Mouse (Mus musculus) embryonic fibroblast, embryonic 13.5 days (primary cell): ENCODE results near the gene Tln2.

ENCODE experiments used
- CTCF ChIP-seq: IDR thresholded peaks from 2 replicates; pipeline ENCODE4 v1.5.1; 2011; ENCODE audit warnings: mild to moderate bottlenecking, control low read depth, low read length, moderate library complexity, borderline replicate concordance; ENCODE audit not compliant: insufficient read depth
- POLR2A ChIP-seq: IDR thresholded peaks from 2 replicates; pipeline ENCODE4 v1.6.1; 2011; ENCODE audit warnings: low read depth, mild to moderate bottlenecking, control low read depth, low read length, moderate library complexity

- TF ChIP-seq POLR2A (no peak), CTCF (no peak)
Observed at GRCm38 (mm10) chr9:67533260-67533659, 26.2 kb downstream of the Tln2 start.
